Mouse (Mus musculus) embryonic facial prominence, embryonic 10.5 days (tissue): Measurements from ENCODE around the gene Elane. TPM values are rescaled to one million over a fixed set of nuclear protein-coding genes. Genes with fewer than 3 reads are reported as not detected.
"Not testable (repeated sequence)": the region's sequence is repeated elsewhere in the genome, so short reads cannot be mapped to it uniquely, and the experiment has no call there.

Experiments
- DNase-seq: peaks from one replicate; pipeline ENCODE4 v3.0.0-alpha.2; 2017; ENCODE audit warnings: low spot score
- H3K27ac ChIP-seq: fragments of 300-500 bp; sonication (generic); replicated peaks from 2 replicates; pipeline ENCODE4 v1.5.1; 2016; ENCODE audit warnings: mild to moderate bottlenecking
- H3K27me3 ChIP-seq: fragments of 300-500 bp; sonication (generic); replicated peaks from 2 replicates; pipeline ENCODE4 v1.6.1; 2016; ENCODE audit warnings: low read depth, mild to moderate bottlenecking; ENCODE audit not compliant: poor library complexity, severe bottlenecking
- H3K36me3 ChIP-seq: fragments of 300-500 bp; sonication (generic); replicated peaks from 2 replicates; pipeline ENCODE4 v1.6.1; 2016; ENCODE audit warnings: mild to moderate bottlenecking, moderate library complexity
- H3K4me1 ChIP-seq: fragments of 300-500 bp; sonication (generic); 2 replicates; pipeline ENCODE4 v1.6.1; 2016
- H3K4me3 ChIP-seq: fragments of 300-500 bp; sonication (generic); 2 replicates; pipeline ENCODE4 v1.5.1; 2016; ENCODE audit warnings: mild to moderate bottlenecking, moderate library complexity
- H3K9me3 ChIP-seq: fragments of 300-500 bp; sonication (generic); 2 replicates; pipeline ENCODE4 v1.6.1; 2016; ENCODE audit warnings: mild to moderate bottlenecking
- WGBS: fragments of 180-500 bp; shearing (Covaris S2); methylation state at CpG from one replicate; pipeline ENCODE4 v1.1.7; 2016; 5-methylcytosine and 5-hydroxymethylcytosine counted together
- polyA plus RNA-seq: library from polyadenylated mRNA; unstranded; fragments of >200 nt; fragmentation: Nextera tagmentation; extraction: Ambion mirVana; gene quantifications from 2 replicates; pipeline ENCODE4 v1.2.1, GENCODE M21; 2016

Elane gene
- polyA plus RNA-seq, 1 experiment from 2014 or later = 0.20 TPM

GRCm38 (mm10) chr10:79892451-79893118, 6.5 kb downstream of the Elane start:
- H3K27me3 ChIP-seq = peaks cover 36% of the 10 kb centered on the region
- H3K4me1 ChIP-seq = peaks cover 14% of the 10 kb centered on the region
- WGBS = 44% methylated on average over 22 of the region's 22 CpGs
- not testable (repeated sequence) for H3K27ac ChIP-seq, H3K9me3 ChIP-seq, H3K4me3 ChIP-seq
- H3K36me3 ChIP-seq = peaks cover 36% of the 10 kb centered on the region
- DNase-seq = peak; percentile 88

GRCm38 (mm10) chr10:79896306-79896705, 10.3 kb downstream of the Elane start:
- Histone ChIP-seq H3K27ac (no peak overlapping the region), H3K4me3 (no peak overlapping the region), H3K27me3 (peaks cover 50% of the 10 kb centered on the region), H3K4me1 (peaks cover 31% of the 10 kb centered on the region), H3K36me3 (peaks cover 73% of the 10 kb centered on the region), H3K9me3 (no peaks in the 10 kb centered on the region)
- 93% methylated on average over 16 of the region's 16 CpGs for WGBS
- DNase-seq = no peak

DNA sequence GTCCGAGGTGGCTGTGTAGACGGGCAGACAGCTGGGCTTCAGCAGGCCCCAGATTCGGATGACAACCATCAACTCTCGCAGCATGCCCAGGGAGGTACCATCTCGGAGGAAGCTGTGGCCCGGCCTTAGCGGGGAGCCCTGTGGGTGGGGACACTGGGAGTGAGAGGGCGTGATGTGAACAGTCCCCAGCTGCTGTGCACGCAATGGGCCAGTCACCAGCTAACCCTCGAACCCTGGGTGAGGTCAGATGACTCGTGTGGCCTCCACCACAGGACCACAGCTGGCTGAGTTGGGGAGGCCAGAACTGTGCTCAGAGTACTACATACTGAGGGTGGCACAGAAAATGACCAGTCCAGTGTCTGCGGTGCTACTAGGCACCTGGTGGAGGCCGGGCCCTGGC, 10.8 kb downstream of the Elane start:
- no peak for DNase-seq
- peaks cover 34% of the 10 kb centered on the region for H3K4me1 ChIP-seq
- no peak overlapping the region for H3K27ac ChIP-seq
- no peaks in the 10 kb centered on the region for H3K9me3 ChIP-seq
- H3K27me3 ChIP-seq = peaks cover 46% of the 10 kb centered on the region
- peaks cover 78% of the 10 kb centered on the region for H3K36me3 ChIP-seq
- H3K4me3 ChIP-seq = no peak overlapping the region
- 86% methylated on average over 13 of the region's 13 CpGs for WGBS

DNA sequence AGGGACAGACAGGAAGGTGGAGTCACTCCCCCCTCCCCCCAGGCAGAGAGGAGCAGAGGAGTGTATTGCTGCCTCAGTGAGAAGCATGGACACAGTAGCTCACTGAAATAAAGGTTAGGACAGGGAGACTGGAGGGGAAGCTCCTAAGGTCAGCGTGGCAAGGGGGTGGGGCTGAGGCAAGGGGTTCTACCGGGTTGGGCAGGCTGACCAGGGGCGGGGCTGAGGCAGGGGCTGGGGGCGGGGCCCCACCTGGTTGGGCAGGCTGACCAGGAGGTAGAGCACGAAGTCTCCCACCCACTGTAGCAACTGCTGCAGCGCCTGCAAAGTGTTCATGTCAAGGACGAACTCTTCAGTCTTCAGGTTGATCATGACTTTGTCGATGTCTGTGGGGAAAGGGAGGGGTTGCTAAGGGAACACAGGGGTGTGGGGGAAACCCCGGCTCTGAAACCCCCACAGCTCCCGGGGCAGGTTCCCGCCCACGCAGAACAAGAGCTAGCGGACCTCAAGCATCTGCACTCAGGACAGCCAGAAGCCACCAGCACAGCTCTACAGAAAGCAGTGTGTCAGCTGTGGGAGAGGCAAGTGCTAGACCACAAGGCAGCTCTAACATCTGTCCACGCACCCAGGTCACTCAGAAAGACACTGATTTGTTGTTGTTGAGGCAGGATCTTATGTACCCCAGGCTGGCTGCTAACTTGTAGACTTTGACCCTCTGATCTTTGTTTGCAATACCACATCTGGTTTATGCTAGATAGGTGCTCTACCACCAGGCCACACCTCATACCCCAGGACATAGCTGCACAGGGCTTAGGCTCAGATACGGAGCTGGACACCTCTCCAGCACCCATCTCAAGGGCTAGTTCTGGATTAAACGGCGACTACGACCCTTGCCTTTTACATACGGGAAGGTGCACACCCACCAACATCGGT, 11.5 kb downstream of the Elane start:
- H3K36me3 ChIP-seq = peaks cover 86% of the 10 kb centered on the region
- no peaks in the 10 kb centered on the region for H3K9me3 ChIP-seq
- WGBS = 51% methylated on average over 20 of the region's 20 CpGs
- peaks cover 34% of the 10 kb centered on the region for H3K4me1 ChIP-seq
- H3K27me3 ChIP-seq = peaks cover 52% of the 10 kb centered on the region
- peak overlapping the region; percentile 32; the same call in 1 of the 2 replicates for H3K4me3 ChIP-seq
- peak; percentile 56 for DNase-seq
- no peak overlapping the region for H3K27ac ChIP-seq

DNA sequence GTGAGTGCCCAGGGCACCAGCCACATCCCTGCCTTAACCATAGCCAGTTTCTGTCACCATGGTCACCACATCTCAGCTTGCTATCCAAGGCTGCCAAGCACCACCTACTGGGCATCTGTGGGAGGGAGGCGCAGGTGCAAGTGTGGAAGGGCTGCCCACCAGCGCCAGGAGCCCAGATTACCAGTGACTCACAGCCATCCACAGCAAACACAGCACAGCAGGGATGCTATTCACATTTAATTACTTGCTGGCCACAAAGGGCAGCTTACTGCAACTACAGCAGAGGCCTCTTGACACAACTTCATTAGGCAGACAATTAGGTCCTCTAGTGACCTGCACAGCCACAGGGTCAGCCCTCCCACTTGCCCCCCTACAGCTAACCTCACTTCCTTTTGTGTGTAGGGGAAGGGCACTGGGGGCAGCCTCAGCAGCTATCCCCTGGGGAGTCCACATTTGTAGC, 14.9 kb downstream of the Elane start:
- Histone ChIP-seq H3K9me3 (no peaks in the 10 kb centered on the region), H3K4me1 (peaks cover 29% of the 10 kb centered on the region), H3K27ac (no peak overlapping the region), H3K36me3 (peaks cover 99% of the 10 kb centered on the region), H3K4me3 (no peak overlapping the region), H3K27me3 (peaks cover 54% of the 10 kb centered on the region)
- 23% methylated on average over 2 of the region's 2 CpGs for WGBS
- DNase-seq = peak; percentile 40

GRCm38 (mm10) chr10:79906712-79907111, 20.7 kb downstream of the Elane start:
- WGBS = 92% methylated on average over 9 of the region's 9 CpGs
- Histone ChIP-seq H3K36me3 (peaks cover 71% of the 10 kb centered on the region), H3K27ac (no peak overlapping the region), H3K9me3 (no peaks in the 10 kb centered on the region), H3K27me3 (peaks cover 20% of the 10 kb centered on the region), H3K4me1 (peaks cover 23% of the 10 kb centered on the region), H3K4me3 (peak overlapping the region; percentile 78; the same call in 1 of the 2 replicates)
- DNase-seq = no peak

DNA sequence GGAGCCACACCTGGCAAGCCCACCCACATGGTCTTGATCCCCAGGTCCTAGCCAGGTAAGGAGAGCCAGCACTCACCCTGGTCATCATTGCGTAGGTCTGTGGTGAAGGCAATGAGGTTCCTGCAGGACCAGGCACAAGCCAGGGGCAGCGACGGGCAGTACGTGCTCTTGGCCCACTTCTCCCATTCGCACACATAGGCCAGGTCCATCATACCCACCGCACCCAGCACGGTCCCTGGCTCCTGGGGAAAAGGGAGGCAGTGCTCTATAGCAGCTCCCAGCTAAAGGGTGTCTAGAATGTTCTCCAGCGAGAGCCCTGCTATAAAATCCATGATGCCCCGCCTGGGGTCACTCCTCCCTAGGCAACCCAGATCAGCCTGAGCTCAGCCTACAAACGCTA, 21.4 kb downstream of the Elane start:
- peaks cover 71% of the 10 kb centered on the region for H3K36me3 ChIP-seq
- DNase-seq = no peak
- H3K27ac ChIP-seq = peak overlapping the region; percentile 49
- peak overlapping the region; percentile 78 for H3K4me3 ChIP-seq
- H3K9me3 ChIP-seq = no peaks in the 10 kb centered on the region
- H3K4me1 ChIP-seq = peaks cover 23% of the 10 kb centered on the region
- 91% methylated on average over 10 of the region's 10 CpGs for WGBS
- peaks cover 15% of the 10 kb centered on the region for H3K27me3 ChIP-seq

DNA sequence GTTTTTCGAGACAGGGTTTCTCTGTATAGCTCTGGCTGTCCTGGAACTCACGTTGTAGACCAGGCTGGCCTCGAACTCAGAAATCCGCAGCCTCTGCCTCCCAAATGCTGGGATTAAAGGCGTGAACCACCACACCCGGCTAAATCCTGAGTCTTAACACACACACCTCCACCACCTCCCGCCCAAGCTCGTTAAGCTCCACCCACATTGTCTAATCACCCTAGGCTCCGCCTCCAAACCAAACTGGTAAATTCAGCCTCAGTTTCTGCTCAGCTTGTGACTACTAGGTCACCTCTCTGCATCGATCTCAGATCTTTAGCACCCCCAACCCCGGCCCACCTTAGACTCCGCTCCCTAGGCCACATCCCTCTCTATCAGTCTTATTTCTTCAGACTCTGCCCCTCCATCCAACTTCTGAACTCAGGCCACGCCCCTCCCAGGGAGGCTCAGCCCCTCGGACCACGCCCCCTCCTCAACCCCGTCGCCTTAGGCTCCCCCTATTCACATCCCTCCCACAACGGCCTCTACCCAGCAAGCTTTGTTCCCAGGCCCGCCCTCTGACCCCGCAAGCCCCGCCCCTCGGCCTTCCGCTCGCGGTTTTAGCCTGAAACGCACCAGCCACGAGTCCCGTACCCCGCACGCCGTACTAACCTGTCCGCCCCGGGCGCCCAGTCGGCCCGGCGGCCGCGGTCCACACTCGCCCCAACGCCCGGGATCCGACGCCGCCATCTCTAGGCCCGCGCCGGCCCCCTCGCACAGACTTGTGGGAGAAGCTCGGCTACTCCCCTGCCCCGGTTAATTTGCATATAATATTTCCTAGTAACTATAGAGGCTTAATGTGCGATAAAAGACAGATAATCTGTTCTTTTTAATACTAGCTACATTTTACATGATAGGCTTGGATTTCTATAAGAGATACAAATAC, 22.4 kb downstream of the Elane start, which contains the start of gene Med16:
Med16 (minus strand) TSS at position 757 of the 925 bp plus-strand sequence.
- peaks cover 5% of the 10 kb centered on the region for H3K27me3 ChIP-seq
- H3K4me1 ChIP-seq = peaks cover 27% of the 10 kb centered on the region
- no peaks in the 10 kb centered on the region for H3K9me3 ChIP-seq
- peak within 1 kb of the TSS; percentile 100 for H3K27ac ChIP-seq
- H3K36me3 ChIP-seq = peaks cover 71% of the 10 kb centered on the region
- 2% methylated on average over 52 of the region's 52 CpGs for WGBS
- peak within 1 kb of the TSS; percentile 78 for H3K4me3 ChIP-seq
- DNase-seq = peak; percentile 97

- DNase-seq = peak; percentile 50
- peaks cover 64% of the 10 kb centered on the region for H3K36me3 ChIP-seq
- WGBS = 25% methylated on average over 14 of the region's 14 CpGs
- H3K4me1 ChIP-seq = peaks cover 33% of the 10 kb centered on the region
- no peaks in the 10 kb centered on the region; the same call in 1 of the 2 replicates for H3K27me3 ChIP-seq
- H3K9me3 ChIP-seq = no peaks in the 10 kb centered on the region
- peak overlapping the region; percentile 78 for H3K4me3 ChIP-seq
- peak overlapping the region; percentile 100 for H3K27ac ChIP-seq
Measured at GRCm38 (mm10) chr10:79909092-79909922, 23.3 kb downstream of the Elane start.

DNA sequence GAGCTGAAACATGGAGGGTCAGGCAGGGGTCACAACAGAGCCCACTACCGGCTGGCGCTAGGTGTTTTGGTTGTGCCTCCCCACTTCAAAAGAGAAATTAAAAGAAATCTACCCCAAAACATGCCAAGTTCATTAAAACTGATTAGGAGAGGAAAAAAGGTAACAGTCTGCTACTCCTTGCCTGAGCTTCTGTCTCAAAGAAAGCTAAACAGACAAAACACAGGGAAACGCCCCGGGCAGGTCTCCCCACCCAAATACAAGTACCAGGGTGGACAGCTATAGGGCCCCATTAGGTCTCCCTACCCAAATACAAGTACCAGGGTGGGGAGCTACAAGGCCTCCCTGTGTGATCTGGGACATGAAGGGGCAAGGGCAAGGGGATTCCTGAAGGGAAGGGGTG, 24.5 kb downstream of the Elane start, which contains the start of gene Gm26602:
Gm26602 (plus strand) TSS at position 301 of the 400 bp plus-strand sequence.
- 91% methylated on average over 4 of the region's 4 CpGs for WGBS
- Histone ChIP-seq H3K36me3 (peaks cover 52% of the 10 kb centered on the region), H3K9me3 (no peaks in the 10 kb centered on the region), H3K4me3 (peak within 1 kb of the TSS; percentile 78), H3K27me3 (no peaks in the 10 kb centered on the region; the same call in 1 of the 2 replicates), H3K4me1 (peaks cover 45% of the 10 kb centered on the region), H3K27ac (no peak within 1 kb of the TSS)
- no peak for DNase-seq

- Histone ChIP-seq H3K27ac (no peak overlapping the region), H3K4me3 (0 out of 2 replicates have a peak overlapping the region, but pooled peaks have one; percentile 18), H3K36me3 (peaks cover 34% of the 10 kb centered on the region), H3K4me1 (peaks cover 59% of the 10 kb centered on the region), H3K9me3 (no peaks in the 10 kb centered on the region), H3K27me3 (peaks cover 4% of the 10 kb centered on the region)
- WGBS = 65% methylated on average over 20 of the region's 20 CpGs
- DNase-seq = no peak
Measured at GRCm38 (mm10) chr10:79912412-79912811, 26.4 kb downstream of the Elane start.
